Mouse (Mus musculus): ENCODE measurements around the gene Slc7a6.

Slc7a6 gene

GRCm38 (mm10) chr8:106140191-106140590 lies 28.5 kb upstream of the Slc7a6 start:
- no peak for DNase-seq (ENCODE audit: low read depth)

GRCm38 (mm10) chr8:106140769-106141168 lies 27.9 kb upstream of the Slc7a6 start:
- peak; percentile 92 for DNase-seq (ENCODE audit: low read depth)

GRCm38 (mm10) chr8:106145331-106145730 lies 23.3 kb upstream of the Slc7a6 start:
- no peak for DNase-seq (ENCODE audit: low read depth)

- peak; percentile 69 for DNase-seq (ENCODE audit: low read depth)
These were observed 22.6 kb upstream of the Slc7a6 start for GRCm38 (mm10) chr8:106146014-106146413.

GRCm38 (mm10) chr8:106147868-106148565 lies 20.6 kb upstream of the Slc7a6 start:
- DNase-seq (ENCODE audit: low read depth) = no peak

GRCm38 (mm10) chr8:106149025-106149424 lies 19.6 kb upstream of the Slc7a6 start:
- DNase-seq (ENCODE audit: low read depth) = peak; percentile 29

- DNase-seq (ENCODE audit: low read depth) = peak; percentile 97
These were observed 18.6 kb upstream of the Slc7a6 start, which contains the start of gene Pla2g15 for GRCm38 (mm10) chr8:106149801-106150652. TSS of gene Pla2g15 (plus strand) at chr8:106150399.

GRCm38 (mm10) chr8:106150653-106151000 lies 18.0 kb upstream of the Slc7a6 start:
- no peak for DNase-seq (ENCODE audit: low read depth)

- peak; percentile 29 for DNase-seq (ENCODE audit: low read depth)
These were observed 17.6 kb upstream of the Slc7a6 start for GRCm38 (mm10) chr8:106151041-106151440.

GRCm38 (mm10) chr8:106152876-106153275 lies 15.8 kb upstream of the Slc7a6 start:
- DNase-seq (ENCODE audit: low read depth) = peak; percentile 72

- DNase-seq (ENCODE audit: low read depth) = peak; percentile 23
These were observed 11.2 kb upstream of the Slc7a6 start for GRCm38 (mm10) chr8:106157419-106157818.

- no peak for DNase-seq (ENCODE audit: low read depth)
These were observed 10.3 kb upstream of the Slc7a6 start for GRCm38 (mm10) chr8:106158381-106158780.

GRCm38 (mm10) chr8:106159876-106160275 lies 8.8 kb upstream of the Slc7a6 start:
- no peak for DNase-seq (ENCODE audit: low read depth)

- no peak for DNase-seq (ENCODE audit: low read depth)
These were observed 5.4 kb upstream of the Slc7a6 start for GRCm38 (mm10) chr8:106163251-106163650.

- DNase-seq (ENCODE audit: low read depth) = peak; percentile 82
These were observed 3.2 kb upstream of the Slc7a6 start for GRCm38 (mm10) chr8:106165460-106165859.

GRCm38 (mm10) chr8:106169017-106169933 lies 618 bp downstream of the Slc7a6 start:
- DNase-seq (ENCODE audit: low read depth) = peak; percentile 68

- DNase-seq (ENCODE audit: low read depth) = peak; percentile 34
These were observed 1.4 kb downstream of the Slc7a6 start for GRCm38 (mm10) chr8:106169934-106170480.

GRCm38 (mm10) chr8:106173566-106173965 lies 4.9 kb downstream of the Slc7a6 start:
- DNase-seq (ENCODE audit: low read depth) = no peak

- no peak for DNase-seq (ENCODE audit: low read depth)
These were observed 8.2 kb downstream of the Slc7a6 start for GRCm38 (mm10) chr8:106176891-106177290.

GRCm38 (mm10) chr8:106177594-106177993 lies 8.9 kb downstream of the Slc7a6 start:
- DNase-seq (ENCODE audit: low read depth) = no peak

GRCm38 (mm10) chr8:106178428-106178827 lies 9.8 kb downstream of the Slc7a6 start:
- DNase-seq (ENCODE audit: low read depth) = no peak
